Mouse (Mus musculus) limb, embryonic 15.5 days (tissue): Measurements from ENCODE around the gene Plxdc1. TPM values are rescaled to one million over a fixed set of nuclear protein-coding genes. Genes with fewer than 3 reads are reported as not detected.
A peak's percentile ranks its signal among the peaks of the same experiment; 100 is the strongest.
"Not testable (repeated sequence)": the region's sequence is repeated elsewhere in the genome, so short reads cannot be mapped to it uniquely, and the experiment has no call there.

ENCODE experiments used
- ATAC-seq: fragments of 200-750 bp; cut with Nextera tagmentation; 2 replicates; pipeline ENCODE4 v1.8.0; 2017; ENCODE audit warnings: low read depth, moderate TSS enrichment; ENCODE audit not compliant: insufficient number of reproducible peaks, low FRiP score, low TSS enrichment
- H3K27ac ChIP-seq: fragments of 300-500 bp; sonication (generic); 2 replicates; pipeline ENCODE4 v1.5.1; 2015; ENCODE audit warnings: moderate library complexity, mild to moderate bottlenecking, inconsistent platforms
- H3K27me3 ChIP-seq: fragments of 300-500 bp; sonication (generic); 2 replicates; pipeline ENCODE4 v1.6.1; 2015; ENCODE audit warnings: inconsistent platforms
- H3K36me3 ChIP-seq: fragments of 300-500 bp; sonication (generic); 2 replicates; pipeline ENCODE4 v1.6.1; 2015; ENCODE audit warnings: inconsistent platforms
- H3K4me1 ChIP-seq: fragments of 300-500 bp; sonication (generic); 2 replicates; pipeline ENCODE4 v1.6.1; 2015; ENCODE audit warnings: inconsistent platforms
- H3K4me2 ChIP-seq: fragments of 300-500 bp; sonication (generic); 2 replicates; pipeline ENCODE4 v1.6.1; 2015; ENCODE audit warnings: mild to moderate bottlenecking, inconsistent platforms
- H3K4me3 ChIP-seq: fragments of 300-500 bp; sonication (generic); 2 replicates; pipeline ENCODE4 v1.5.1; 2015; ENCODE audit warnings: mild to moderate bottlenecking, inconsistent platforms
- H3K9ac ChIP-seq: fragments of 300-500 bp; sonication (generic); 2 replicates; pipeline ENCODE4 v1.6.1; 2015; ENCODE audit warnings: inconsistent platforms
- H3K9me3 ChIP-seq: fragments of 300-500 bp; sonication (generic); 2 replicates; pipeline ENCODE4 v1.6.1; 2016; ENCODE audit warnings: inconsistent platforms
- WGBS: fragments of 180-500 bp; shearing (Covaris S2); methylation state at CpG from one replicate; pipeline ENCODE4 v1.1.7; 2015; 5-methylcytosine and 5-hydroxymethylcytosine counted together
- polyA plus RNA-seq: library from polyadenylated mRNA; unstranded; fragments of >200 nt; fragmentation: Nextera tagmentation; extraction: Ambion mirVana; gene quantifications from 2 replicates; pipeline ENCODE4 v1.2.1, GENCODE M21; 2015

Plxdc1 gene
- polyA plus RNA-seq, 1 experiment from 2014 or later = 1.7 TPM

DNA sequence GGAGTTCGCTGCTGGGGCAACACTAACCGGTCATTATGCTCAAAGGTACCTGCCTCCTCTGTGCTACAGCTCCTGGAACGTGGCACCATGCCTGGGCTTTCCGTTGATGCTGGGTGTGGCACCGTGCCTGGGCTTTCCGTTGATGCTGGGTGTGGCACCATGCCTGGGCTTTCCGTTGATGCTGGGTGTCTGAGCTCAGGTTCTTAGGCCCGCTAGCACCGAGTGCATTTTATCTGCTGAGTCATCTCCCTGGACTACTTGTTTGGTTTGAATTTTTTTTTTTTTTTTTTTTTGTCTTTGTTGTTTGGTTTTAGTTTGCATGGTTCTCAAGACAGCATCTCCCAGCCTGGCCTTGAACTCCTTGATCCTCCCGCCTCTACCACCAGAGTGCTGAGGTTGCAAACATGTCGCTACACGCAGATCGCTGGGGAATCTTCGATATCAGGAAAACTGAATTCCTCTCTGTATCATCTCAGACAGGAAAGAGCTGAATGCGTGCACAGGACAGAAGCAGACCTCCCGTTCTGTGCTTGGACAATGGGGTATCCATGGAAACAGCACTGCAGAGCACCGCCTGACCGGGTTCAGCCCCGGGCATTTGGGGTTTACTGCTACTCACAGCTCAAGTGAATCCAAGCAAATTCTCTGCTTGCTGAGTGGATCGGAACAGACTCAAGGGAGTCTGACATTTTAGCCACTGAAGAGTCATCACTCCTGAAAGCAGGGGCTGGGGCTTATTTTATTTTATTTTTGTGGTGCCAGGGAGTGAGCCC lies 36.4 kb downstream of the Plxdc1 start:
- no peak for ATAC-seq
- Histone ChIP-seq H3K27me3 (no peaks in the 10 kb centered on the region), H3K4me3 (no peak overlapping the region), H3K27ac (no peak overlapping the region), H3K36me3 (no peaks in the 10 kb centered on the region), H3K9ac (no peak overlapping the region), H3K4me1 (peaks cover 3% of the 10 kb centered on the region; the same call in 1 of the 2 replicates), H3K4me2 (no peak overlapping the region), H3K9me3 (no peaks in the 10 kb centered on the region)
- WGBS = 49% methylated on average over 20 of the region's 20 CpGs

DNA sequence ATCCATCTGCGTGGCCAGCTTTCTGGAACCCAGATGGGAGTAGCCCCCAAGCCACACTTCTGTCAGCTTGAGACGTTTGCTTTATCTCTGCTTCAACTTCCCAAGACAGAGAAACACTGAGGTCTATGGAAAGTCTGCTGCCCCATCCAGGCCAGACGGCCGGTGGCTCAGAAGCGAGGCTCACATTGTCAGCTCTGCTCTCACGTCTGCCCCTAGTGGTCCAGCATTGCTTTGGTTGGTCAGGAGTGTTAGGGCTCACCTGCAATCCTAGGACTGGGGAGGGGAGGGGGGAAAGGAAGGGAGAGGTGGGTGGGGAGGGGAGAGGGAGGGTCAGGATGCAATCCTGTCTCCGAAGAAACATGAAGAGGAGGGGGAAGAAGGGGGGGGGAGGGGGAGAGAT lies 38.8 kb downstream of the Plxdc1 start:
- H3K27me3 ChIP-seq = no peaks in the 10 kb centered on the region
- 12% methylated on average over 7 of the region's 7 CpGs for WGBS
- H3K4me1 ChIP-seq = peaks cover 3% of the 10 kb centered on the region; the same call in 1 of the 2 replicates
- H3K4me2 ChIP-seq = no peak overlapping the region
- H3K9me3 ChIP-seq = no peaks in the 10 kb centered on the region
- no peaks in the 10 kb centered on the region for H3K36me3 ChIP-seq
- no peak overlapping the region for H3K4me3 ChIP-seq
- ATAC-seq = no peak
- no peak overlapping the region for H3K27ac ChIP-seq
- H3K9ac ChIP-seq = no peak overlapping the region

- not testable (repeated sequence) for H3K4me3 ChIP-seq, H3K9me3 ChIP-seq, H3K27ac ChIP-seq, H3K36me3 ChIP-seq, H3K27me3 ChIP-seq, ATAC-seq, H3K9ac ChIP-seq, H3K4me1 ChIP-seq, H3K4me2 ChIP-seq
- WGBS = 88% methylated on average over 7 of the region's 7 CpGs
Observed at GRCm38 (mm10) chr11:97945738-97946289, 40.4 kb downstream of the Plxdc1 start.

DNA sequence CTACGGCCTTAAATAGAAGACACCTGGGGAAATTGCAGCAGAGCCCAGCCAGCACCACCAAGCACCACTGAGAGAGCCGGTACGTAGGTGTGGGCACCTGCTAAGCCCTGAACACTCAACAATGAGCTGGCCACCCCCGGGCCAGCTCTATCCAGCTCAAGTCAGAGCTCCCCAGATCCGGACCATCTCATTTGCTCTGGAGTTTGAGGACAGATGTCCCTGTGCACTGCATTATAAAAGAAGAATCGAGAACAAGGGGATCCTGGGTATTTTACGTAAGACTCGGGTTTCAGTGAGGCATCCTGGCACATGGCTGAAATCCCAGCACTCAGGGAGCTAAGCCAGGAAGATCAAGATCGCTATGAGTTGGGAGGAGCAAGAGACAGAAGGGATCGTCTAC lies 41.2 kb downstream of the Plxdc1 start:
- Histone ChIP-seq H3K4me2 (no peak overlapping the region), H3K36me3 (no peaks in the 10 kb centered on the region), H3K9ac (no peak overlapping the region), H3K9me3 (no peaks in the 10 kb centered on the region), H3K4me1 (peaks cover under 1% of the 10 kb centered on the region; the same call in 1 of the 2 replicates), H3K27me3 (no peaks in the 10 kb centered on the region), H3K27ac (no peak overlapping the region), H3K4me3 (no peak overlapping the region)
- no peak for ATAC-seq
- 65% methylated on average over 10 of the region's 10 CpGs for WGBS

- Histone ChIP-seq H3K4me1 (no peaks in the 10 kb centered on the region; the same call in 1 of the 2 replicates), H3K36me3 (no peaks in the 10 kb centered on the region), H3K27me3 (no peaks in the 10 kb centered on the region), H3K4me2 (no peak overlapping the region), H3K9me3 (no peaks in the 10 kb centered on the region), H3K4me3 (no peak overlapping the region), H3K9ac (no peak overlapping the region), H3K27ac (no peak overlapping the region)
- ATAC-seq = no peak
- 77% methylated on average over 5 of the region's 5 CpGs for WGBS
Observed at GRCm38 (mm10) chr11:97943256-97943655, 43.0 kb downstream of the Plxdc1 start.

GRCm38 (mm10) chr11:97942420-97943111 lies 43.7 kb downstream of the Plxdc1 start:
- Histone ChIP-seq H3K36me3 (no peaks in the 10 kb centered on the region), H3K4me1 (peaks cover under 1% of the 10 kb centered on the region; the same call in 1 of the 2 replicates), H3K4me2 (no peak overlapping the region), H3K4me3 (no peak overlapping the region), H3K9me3 (no peaks in the 10 kb centered on the region), H3K27ac (no peak overlapping the region), H3K27me3 (no peaks in the 10 kb centered on the region), H3K9ac (no peak overlapping the region)
- ATAC-seq = no peak
- 82% methylated on average over 15 of the region's 15 CpGs for WGBS

DNA sequence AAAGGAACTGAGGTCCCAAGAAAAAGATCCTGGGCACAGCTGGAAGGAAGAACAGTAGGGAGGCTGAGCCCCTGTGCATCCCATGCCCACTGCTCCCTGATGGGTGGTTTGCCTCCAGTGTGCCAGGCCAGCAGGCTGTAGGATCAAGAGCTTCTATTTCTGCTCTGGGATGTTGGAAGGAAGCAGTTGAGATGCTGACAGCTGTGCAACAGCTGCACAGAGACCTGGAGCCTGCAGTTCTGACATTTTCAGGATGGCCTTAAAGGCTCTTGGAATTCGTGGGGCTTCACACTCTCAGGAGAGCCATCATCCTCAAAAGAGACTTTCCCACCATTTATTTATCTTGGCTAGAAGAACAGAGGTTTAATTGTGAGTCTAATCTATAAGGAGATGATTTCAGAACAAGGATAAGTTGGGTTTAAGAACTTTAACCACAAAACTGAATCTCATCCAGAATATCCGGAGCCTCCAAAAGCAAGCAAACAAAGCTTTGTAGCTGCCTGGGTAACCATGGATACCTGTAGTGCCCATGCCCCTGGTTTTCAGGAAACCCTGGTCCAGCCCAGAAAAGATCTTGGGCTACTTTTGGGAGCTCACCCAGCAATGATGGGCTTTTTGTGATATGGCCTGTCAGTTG lies 48.7 kb downstream of the Plxdc1 start:
- H3K9me3 ChIP-seq = no peaks in the 10 kb centered on the region
- H3K27me3 ChIP-seq = no peaks in the 10 kb centered on the region
- H3K27ac ChIP-seq = peak overlapping the region; percentile 33; the same call in 1 of the 2 replicates
- 37% methylated on average over 2 of the region's 2 CpGs for WGBS
- no peak overlapping the region for H3K9ac ChIP-seq
- H3K36me3 ChIP-seq = no peaks in the 10 kb centered on the region
- H3K4me2 ChIP-seq = no peak overlapping the region
- H3K4me3 ChIP-seq = no peak overlapping the region
- peaks cover 4% of the 10 kb centered on the region; the same call in 1 of the 2 replicates for H3K4me1 ChIP-seq
- no peak for ATAC-seq

DNA sequence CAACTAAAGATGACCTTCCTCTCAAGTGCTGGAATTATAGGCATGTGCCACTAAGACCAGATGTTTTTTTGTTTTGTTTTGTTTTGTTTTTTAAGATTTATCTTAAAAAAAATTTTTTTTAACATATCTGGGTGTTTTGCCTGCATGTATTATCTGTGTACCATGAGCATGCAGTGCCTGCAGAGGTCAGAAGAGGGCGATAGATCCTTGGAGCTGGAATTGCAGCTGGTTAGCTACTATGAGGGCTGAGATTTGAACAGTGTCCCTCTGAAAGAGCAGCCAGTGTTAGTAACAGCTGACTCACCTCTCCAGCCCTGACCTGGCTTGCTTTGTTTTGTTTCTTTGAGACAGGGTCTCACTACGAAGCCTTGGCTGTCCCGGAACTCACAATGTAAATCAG lies 49.5 kb downstream of the Plxdc1 start:
- 46% methylated on average over 3 of the region's 3 CpGs for WGBS
- no peak overlapping the region for H3K27ac ChIP-seq

DNA sequence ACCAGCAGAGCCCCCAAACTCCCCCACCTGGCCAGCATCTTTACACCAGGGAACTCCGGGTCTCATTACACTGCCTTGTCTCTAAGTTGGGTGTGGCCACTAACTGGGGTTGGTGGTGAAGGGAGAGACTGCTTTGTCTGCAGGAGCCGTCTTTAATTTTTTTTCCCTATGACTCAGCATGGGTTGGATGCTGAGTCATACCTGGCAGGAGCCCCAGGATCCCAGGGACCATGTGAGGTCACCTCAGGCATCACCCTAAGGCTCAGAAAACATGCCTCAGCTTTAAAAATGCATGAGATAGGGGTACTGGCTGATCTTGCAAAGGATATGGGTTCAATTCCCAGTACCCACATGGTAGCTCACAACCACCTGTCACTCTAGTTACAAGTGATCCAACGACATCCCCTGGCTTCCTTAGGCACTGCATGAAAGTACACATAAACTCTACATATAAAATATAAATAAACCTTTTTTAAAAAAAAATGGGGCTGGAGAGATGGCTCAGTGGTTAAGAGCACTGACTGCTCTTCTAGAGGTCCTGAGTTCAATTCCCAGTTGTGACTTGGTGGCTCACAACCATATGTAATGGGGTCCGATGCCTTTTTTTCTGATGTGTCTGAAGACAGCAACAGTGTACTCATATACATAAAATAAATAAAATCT lies 50.2 kb downstream of the Plxdc1 start:
- Histone ChIP-seq H3K27ac (no peak overlapping the region), H3K4me3 (no peak overlapping the region), H3K4me1 (peaks cover 4% of the 10 kb centered on the region; the same call in 1 of the 2 replicates), H3K4me2 (no peak overlapping the region), H3K27me3 (no peaks in the 10 kb centered on the region), H3K9ac (no peak overlapping the region), H3K9me3 (no peaks in the 10 kb centered on the region), H3K36me3 (no peaks in the 10 kb centered on the region)
- ATAC-seq = no peak
- WGBS = 44% methylated on average over 4 of the region's 4 CpGs

More for the DNA sequence above, 49.5 kb downstream of the Plxdc1 start:
- H3K4me2 ChIP-seq = no peak overlapping the region
- no peaks in the 10 kb centered on the region for H3K36me3 ChIP-seq
- H3K27me3 ChIP-seq = no peaks in the 10 kb centered on the region
- peaks cover 4% of the 10 kb centered on the region; the same call in 1 of the 2 replicates for H3K4me1 ChIP-seq
- no peak overlapping the region for H3K9ac ChIP-seq
- no peak for ATAC-seq
- no peak overlapping the region for H3K4me3 ChIP-seq
- no peaks in the 10 kb centered on the region for H3K9me3 ChIP-seq

- Histone ChIP-seq H3K4me1 (peaks cover 4% of the 10 kb centered on the region; the same call in 1 of the 2 replicates), H3K4me3 (no peak overlapping the region), H3K9me3 (no peaks in the 10 kb centered on the region), H3K27me3 (no peaks in the 10 kb centered on the region), H3K36me3 (no peaks in the 10 kb centered on the region), H3K27ac (no peak overlapping the region), H3K9ac (no peak overlapping the region), H3K4me2 (no peak overlapping the region)
- WGBS = 70% methylated on average over 1 of the region's 1 CpGs
- no peak for ATAC-seq
Observed at GRCm38 (mm10) chr11:97933553-97933952, 52.7 kb downstream of the Plxdc1 start.

- H3K36me3 ChIP-seq = no peaks in the 10 kb centered on the region
- no peaks in the 10 kb centered on the region for H3K27me3 ChIP-seq
- no peaks in the 10 kb centered on the region for H3K4me1 ChIP-seq
- H3K4me3 ChIP-seq = no peak overlapping the region
- H3K9me3 ChIP-seq = no peaks in the 10 kb centered on the region
- no peak overlapping the region for H3K27ac ChIP-seq
- H3K4me2 ChIP-seq = no peak overlapping the region
- no peak overlapping the region for H3K9ac ChIP-seq
- 57% methylated on average over 4 of the region's 4 CpGs for WGBS
- no peak for ATAC-seq
Observed at GRCm38 (mm10) chr11:97928905-97929304, 57.3 kb downstream of the Plxdc1 start.
